Mouse (Mus musculus): ENCODE data around the gene Cyp17a1. TPM values are rescaled to one million over a fixed set of nuclear protein-coding genes. Genes with fewer than 3 reads are reported as not detected.
A peak's percentile ranks its signal among the peaks of the same experiment; 100 is the strongest.

Cyp17a1 gene
- under 1 TPM in 1 of 3 experiments, not detected in 2; 0.52 TPM for polyA plus RNA-seq (2017; shearing (Covaris generic))

- no peak for ATAC-seq
These were observed at the start of gene Cyp17a1 for GRCm38 (mm10) chr19:46672766-46673418. Cyp17a1 (minus strand) TSS chr19:46673172.

- no peak for ATAC-seq
These were observed 45.2 kb upstream of the Cyp17a1 start for GRCm38 (mm10) chr19:46718150-46718549.

GRCm38 (mm10) chr19:46715016-46715415 lies 42.0 kb upstream of the Cyp17a1 start:
- no peak for ATAC-seq

- ATAC-seq, result no peak
These were observed 41.3 kb upstream of the Cyp17a1 start for GRCm38 (mm10) chr19:46714234-46714633.

- no peak for ATAC-seq
These were observed 37.6 kb upstream of the Cyp17a1 start for GRCm38 (mm10) chr19:46710614-46711013.

GRCm38 (mm10) chr19:46707296-46708151 lies 34.6 kb upstream of the Cyp17a1 start, which contains the start of gene As3mt:
As3mt (plus strand) TSS chr19:46707458.
- ATAC-seq, result no peak

- ATAC-seq, result no peak
These were observed 33.7 kb upstream of the Cyp17a1 start for GRCm38 (mm10) chr19:46706540-46707295.

- no peak for ATAC-seq
These were observed 33.0 kb upstream of the Cyp17a1 start for GRCm38 (mm10) chr19:46705779-46706495.

GRCm38 (mm10) chr19:46701156-46701555 lies 28.2 kb upstream of the Cyp17a1 start:
- ATAC-seq, result no peak

- no peak for ATAC-seq
These were observed 26.1 kb upstream of the Cyp17a1 start for GRCm38 (mm10) chr19:46699011-46699481.

GRCm38 (mm10) chr19:46697840-46698517 lies 25.0 kb upstream of the Cyp17a1 start:
- ATAC-seq, result no peak

GRCm38 (mm10) chr19:46696943-46697342 lies 24.0 kb upstream of the Cyp17a1 start:
- ATAC-seq, result no peak

GRCm38 (mm10) chr19:46696482-46696881 lies 23.5 kb upstream of the Cyp17a1 start:
- ATAC-seq, result no peak

- ATAC-seq, result no peak
These were observed 20.2 kb upstream of the Cyp17a1 start for GRCm38 (mm10) chr19:46693146-46693545.

- ATAC-seq, result no peak
These were observed 18.1 kb upstream of the Cyp17a1 start for GRCm38 (mm10) chr19:46691078-46691477.

GRCm38 (mm10) chr19:46690387-46690786 lies 17.4 kb upstream of the Cyp17a1 start:
- ATAC-seq, result no peak

GRCm38 (mm10) chr19:46689460-46690372 lies 16.7 kb upstream of the Cyp17a1 start, which contains the start of gene Borcs7:
Borcs7 (plus strand) TSS chr19:46689906.
- ATAC-seq, result peak; percentile 94

GRCm38 (mm10) chr19:46679720-46680383 lies 6.9 kb upstream of the Cyp17a1 start:
- no peak for ATAC-seq

GRCm38 (mm10) chr19:46675641-46676040 lies 2.7 kb upstream of the Cyp17a1 start:
- no peak for ATAC-seq

- no peak for ATAC-seq
These were observed 2.3 kb downstream of the Cyp17a1 start for GRCm38 (mm10) chr19:46670691-46671090.
